Mouse (Mus musculus): ENCODE results near the gene Diablo. TPM values are rescaled to one million over a fixed set of nuclear protein-coding genes. Genes with fewer than 3 reads are reported as not detected.
A peak's percentile ranks its signal among the peaks of the same experiment; 100 is the strongest.

Gene Diablo
- total and polyA plus RNA-seq, 2 experiments from 2014 or later: 99.4 to 105 TPM

GRCm38 (mm10) chr5:123501973-123502372 lies 22.0 kb downstream of the Diablo start:
- Histone ChIP-seq H3K27me3 (ENCODE audit: control insufficient read depth, insufficient read depth, low read length) (peaks cover 20% of the 10 kb centered on the region; the same call in 1 of the 2 replicates), H3K4me3 (ENCODE audit: low read depth, low read length) (no peak overlapping the region), H3K36me3 (replicated peaks; ENCODE audit: control insufficient read depth, insufficient read depth, low read length) (no peaks in the 10 kb centered on the region), H3K9ac (replicated peaks; ENCODE audit: low read depth, low read length) (no peak overlapping the region), H3K27ac (ENCODE audit: low read depth) (no peak overlapping the region), H3K4me1 (ENCODE audit: control insufficient read depth, insufficient read depth) (peaks cover 9% of the 10 kb centered on the region; the same call in 1 of the 2 replicates), H3K4me2 (ENCODE audit: low read depth, low read length) (no peak overlapping the region), H3K9me3 (replicated peaks; ENCODE audit: control insufficient read depth, low read length) (no peaks in the 10 kb centered on the region)
- DNase-seq (ENCODE audit: low spot score) (no peak), ATAC-seq (ENCODE audit: insufficient read depth, low read depth) (no peak)
- TF ChIP-seq CTCF (IDR thresholded peaks at IDR 0.05; ENCODE audit: low read depth) (no peak), EP300 (IDR thresholded peaks at IDR 0.05; ENCODE audit: low read depth) (no peak)
- 42% methylated on average over 4 of the region's 4 CpGs for WGBS

- Histone ChIP-seq H3K9me3 (replicated peaks; ENCODE audit: control insufficient read depth, low read length) (no peaks in the 10 kb centered on the region), H3K36me3 (replicated peaks; ENCODE audit: control insufficient read depth, insufficient read depth, low read length) (no peaks in the 10 kb centered on the region), H3K27me3 (ENCODE audit: control insufficient read depth, insufficient read depth, low read length) (peaks cover 14% of the 10 kb centered on the region; the same call in 1 of the 2 replicates), H3K9ac (replicated peaks; ENCODE audit: low read depth, low read length) (no peak overlapping the region), H3K27ac (ENCODE audit: low read depth) (no peak overlapping the region), H3K4me1 (ENCODE audit: control insufficient read depth, insufficient read depth) (peaks cover 9% of the 10 kb centered on the region; the same call in 1 of the 2 replicates), H3K4me2 (ENCODE audit: low read depth, low read length) (no peak overlapping the region), H3K4me3 (ENCODE audit: low read depth, low read length) (no peak overlapping the region)
- DNase-seq (ENCODE audit: low spot score) (peak; percentile 56), ATAC-seq (ENCODE audit: insufficient read depth, low read depth) (0 out of 2 replicates have a peak, but pooled peaks have one; percentile 13)
- WGBS: 43% methylated on average over 4 of the region's 4 CpGs
- TF ChIP-seq EP300 (IDR thresholded peaks at IDR 0.05; ENCODE audit: low read depth): no peak
- peak; percentile 69 for TF ChIP-seq CTCF (IDR thresholded peaks at IDR 0.05; ENCODE audit: low read depth)
These were observed 24.3 kb downstream of the Diablo start for GRCm38 (mm10) chr5:123499717-123500116.

- TF ChIP-seq CTCF (IDR thresholded peaks at IDR 0.05; ENCODE audit: low read depth) (no peak), EP300 (IDR thresholded peaks at IDR 0.05; ENCODE audit: low read depth) (0 out of 2 replicates have a peak, but pooled peaks have one; percentile 56)
- no peak overlapping the region for H3K4me3 ChIP-seq (ENCODE audit: low read depth, low read length)
- H3K36me3 ChIP-seq (replicated peaks; ENCODE audit: control insufficient read depth, insufficient read depth, low read length): no peaks in the 10 kb centered on the region
- WGBS: 53% methylated on average over 9 of the region's 9 CpGs
- no peak overlapping the region for H3K9ac ChIP-seq (replicated peaks; ENCODE audit: low read depth, low read length)
- H3K9me3 ChIP-seq (replicated peaks; ENCODE audit: control insufficient read depth, low read length): no peaks in the 10 kb centered on the region
- ATAC-seq (ENCODE audit: insufficient read depth, low read depth): peak; percentile 47
- no peaks in the 10 kb centered on the region for H3K4me1 ChIP-seq (ENCODE audit: control insufficient read depth, insufficient read depth)
- H3K27ac ChIP-seq (ENCODE audit: low read depth): no peak overlapping the region
- no peaks in the 10 kb centered on the region for H3K27me3 ChIP-seq (ENCODE audit: control insufficient read depth, insufficient read depth, low read length)
- no peak for DNase-seq (ENCODE audit: low spot score)
- no peak overlapping the region for H3K4me2 ChIP-seq (ENCODE audit: low read depth, low read length)
These were observed 34.0 kb downstream of the Diablo start for GRCm38 (mm10) chr5:123489935-123490334.

GRCm38 (mm10) chr5:123489112-123489785 lies 34.7 kb downstream of the Diablo start, which contains the start of the genes Lrrc43 and Il31:
Gene Lrrc43, plus strand, starts transcription at chr5:123489305.
Gene Il31, minus strand, starts transcription at chr5:123489489.
- 8% methylated on average over 25 of the region's 25 CpGs for WGBS
- Histone ChIP-seq H3K9ac (replicated peaks; ENCODE audit: low read depth, low read length) (no peak within 1 kb of the TSS), H3K27ac (ENCODE audit: low read depth) (no peak within 1 kb of the TSS)

GRCm38 (mm10) chr5:123487659-123488395 lies 36.1 kb downstream of the Diablo start:
- no peaks in the 10 kb centered on the region for H3K9me3 ChIP-seq (replicated peaks; ENCODE audit: control insufficient read depth, low read length)
- H3K4me1 ChIP-seq (ENCODE audit: control insufficient read depth, insufficient read depth): no peaks in the 10 kb centered on the region
- H3K4me3 ChIP-seq (ENCODE audit: low read depth, low read length): no peak overlapping the region
- no peak for TF ChIP-seq EP300 (IDR thresholded peaks at IDR 0.05; ENCODE audit: low read depth)
- no peak for TF ChIP-seq CTCF (IDR thresholded peaks at IDR 0.05; ENCODE audit: low read depth)
- WGBS: 71% methylated on average over 11 of the region's 11 CpGs
- no peaks in the 10 kb centered on the region for H3K27me3 ChIP-seq (ENCODE audit: control insufficient read depth, insufficient read depth, low read length)
- ATAC-seq (ENCODE audit: insufficient read depth, low read depth) (no peak), DNase-seq (ENCODE audit: low spot score) (no peak)
- H3K36me3 ChIP-seq (replicated peaks; ENCODE audit: control insufficient read depth, insufficient read depth, low read length): no peaks in the 10 kb centered on the region
- H3K27ac ChIP-seq (ENCODE audit: low read depth): no peak overlapping the region
- H3K4me2 ChIP-seq (ENCODE audit: low read depth, low read length): no peak overlapping the region
- no peak overlapping the region for H3K9ac ChIP-seq (replicated peaks; ENCODE audit: low read depth, low read length)

More at GRCm38 (mm10) chr5:123489112-123489785, 34.7 kb downstream of the Diablo start, which contains the start of the genes Lrrc43 and Il31:
- H3K27me3 ChIP-seq (ENCODE audit: control insufficient read depth, insufficient read depth, low read length): no peaks in the 10 kb centered on the region
- DNase-seq (ENCODE audit: low spot score): no peak
- no peak; the same call in 1 of the 2 replicates for ATAC-seq (ENCODE audit: insufficient read depth, low read depth)
- no peaks in the 10 kb centered on the region for H3K36me3 ChIP-seq (replicated peaks; ENCODE audit: control insufficient read depth, insufficient read depth, low read length)
- H3K4me1 ChIP-seq (ENCODE audit: control insufficient read depth, insufficient read depth): no peaks in the 10 kb centered on the region
- peak within 1 kb of the TSS; percentile 52 for H3K4me2 ChIP-seq (ENCODE audit: low read depth, low read length)
- no peaks in the 10 kb centered on the region for H3K9me3 ChIP-seq (replicated peaks; ENCODE audit: control insufficient read depth, low read length)
- TF ChIP-seq CTCF (IDR thresholded peaks at IDR 0.05; ENCODE audit: low read depth) (no peak), EP300 (IDR thresholded peaks at IDR 0.05; ENCODE audit: low read depth) (no peak)
- no peak within 1 kb of the TSS for H3K4me3 ChIP-seq (ENCODE audit: low read depth, low read length)

All from heart, postnatal 0 days (tissue).